Mouse (Mus musculus): ENCODE measurements at regions not wholly inside any gene's neighbourhood (a gene's known extent, or its start where the extent isn't known, plus 50 kb on each side); places are given as distances from the start of the nearest gene placed in this dataset.

DNA sequence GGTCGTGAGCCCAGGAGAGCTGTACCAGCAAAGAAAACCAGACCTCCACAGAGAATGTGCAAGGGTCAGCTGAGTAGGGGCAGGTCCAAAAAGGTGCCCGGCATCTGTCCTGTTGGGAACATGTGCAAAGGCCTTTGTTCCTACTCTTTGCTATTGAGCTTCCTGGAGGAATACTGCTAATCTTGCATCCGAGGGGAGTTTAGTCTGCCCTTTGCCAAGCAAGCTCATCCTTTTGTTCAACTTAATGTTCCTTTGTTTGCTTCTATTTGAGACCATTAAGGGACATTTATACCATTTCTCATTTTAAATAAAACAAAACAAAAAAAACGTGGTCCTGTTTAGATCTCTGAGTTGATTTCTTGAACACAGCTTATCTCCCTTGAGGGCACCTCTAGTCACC is 166.6 kb downstream of the Dact1 start:
- DNase-seq = no peak
- intact Hi-C loops (cut with DNase I) = no loop called here

DNA sequence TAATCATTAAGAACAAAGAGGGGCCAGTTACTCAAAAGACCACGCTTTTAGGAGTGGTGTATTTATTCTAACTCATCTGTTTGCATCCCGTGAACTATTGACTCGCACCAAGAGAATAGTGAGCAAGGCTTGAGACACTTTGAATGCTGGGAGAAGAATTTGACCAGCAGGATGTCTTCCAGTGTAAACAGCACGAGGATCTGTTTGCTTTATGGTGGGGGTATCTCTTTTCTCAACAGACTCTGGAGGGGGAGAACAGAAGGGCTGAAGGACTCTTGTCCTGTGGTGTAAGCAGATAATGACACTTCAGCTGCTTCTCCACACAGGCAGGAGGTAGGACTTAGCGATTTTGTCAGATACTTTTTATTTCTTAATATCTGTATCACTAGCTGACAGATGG is 168.0 kb downstream of the Dact1 start:
- intact Hi-C loops (cut with DNase I) = no loop called here
- DNase-seq = no peak

DNA sequence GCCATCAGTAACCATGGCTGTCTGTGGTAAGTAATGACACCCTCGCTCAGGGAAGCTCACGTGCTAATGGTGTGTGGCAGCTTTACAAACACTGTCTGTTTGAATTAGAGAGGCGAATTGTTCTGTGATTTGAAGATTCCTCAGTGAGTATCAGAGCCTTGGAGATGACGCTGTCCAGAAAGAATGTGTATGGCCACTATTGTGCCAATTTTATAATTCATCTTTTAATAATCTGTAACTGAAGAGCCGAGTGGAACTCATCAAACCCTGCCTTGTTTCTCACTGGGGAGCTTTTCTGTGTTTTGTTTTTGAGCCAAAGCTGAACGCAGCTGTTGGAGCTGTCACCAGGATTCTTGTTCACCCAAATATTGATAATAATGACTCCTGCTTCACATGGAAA is 171.7 kb downstream of the Dact1 start:
- DNase-seq = no peak
- intact Hi-C loops (cut with DNase I) = no loop called here

DNA sequence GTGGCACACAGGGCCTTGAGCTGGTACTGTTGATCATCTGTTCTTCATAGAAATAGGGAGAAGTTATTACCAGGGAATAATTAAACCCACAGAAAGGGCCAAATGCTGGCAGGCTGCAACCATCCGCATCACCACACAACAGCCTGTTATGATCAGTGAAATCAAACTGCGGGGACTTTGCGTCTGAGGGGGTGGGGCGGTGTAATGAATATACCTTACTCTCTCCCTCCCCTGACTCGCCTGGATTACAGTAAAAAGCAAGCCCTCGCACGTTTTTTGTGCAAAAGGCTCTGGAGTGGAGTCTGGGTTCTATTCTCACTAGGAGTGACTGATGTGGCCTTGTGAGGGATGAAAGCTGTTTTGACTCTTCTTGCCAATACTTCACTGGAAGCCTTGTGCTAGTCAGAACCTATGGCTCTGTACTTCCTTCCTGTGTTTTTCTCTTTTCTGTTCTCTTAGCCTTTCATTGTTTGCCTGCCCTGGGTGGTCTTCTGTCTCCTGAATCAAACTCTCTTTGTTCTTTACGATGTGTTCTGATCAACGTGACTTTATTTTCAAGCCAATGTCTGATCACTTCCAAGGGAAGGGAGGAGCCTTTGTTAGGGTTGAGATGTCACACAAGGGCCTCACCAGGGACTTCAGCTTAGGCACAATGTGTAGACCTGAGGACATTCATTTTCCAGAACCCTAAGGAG is 172.4 kb downstream of the Dact1 start:
- intact Hi-C loops (cut with DNase I) = no loop called here
- DNase-seq = peak in 1 of 2 experiments; percentile 19

DNA sequence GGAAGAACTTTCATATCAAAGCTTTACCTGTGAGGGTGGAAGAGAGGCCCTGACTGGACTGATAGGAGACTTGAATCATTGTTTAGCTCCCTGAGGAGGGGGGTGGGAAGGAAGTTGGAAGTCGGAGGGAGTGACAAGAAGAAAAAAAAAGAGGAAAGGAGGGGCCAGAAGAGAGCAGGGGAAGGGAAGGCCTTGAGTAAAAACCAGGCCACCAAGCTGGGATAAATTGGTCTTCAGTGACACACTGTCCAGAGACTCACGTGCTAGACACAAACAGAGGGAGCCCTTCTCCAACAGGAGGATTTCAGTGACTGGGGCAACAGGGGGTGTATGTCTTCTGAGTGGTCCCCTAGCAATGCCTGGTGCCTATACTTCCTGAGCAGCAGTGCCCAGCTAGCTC is 172.9 kb downstream of the Dact1 start:
- no peak for DNase-seq
- intact Hi-C loops (cut with DNase I) = no loop called here

DNA sequence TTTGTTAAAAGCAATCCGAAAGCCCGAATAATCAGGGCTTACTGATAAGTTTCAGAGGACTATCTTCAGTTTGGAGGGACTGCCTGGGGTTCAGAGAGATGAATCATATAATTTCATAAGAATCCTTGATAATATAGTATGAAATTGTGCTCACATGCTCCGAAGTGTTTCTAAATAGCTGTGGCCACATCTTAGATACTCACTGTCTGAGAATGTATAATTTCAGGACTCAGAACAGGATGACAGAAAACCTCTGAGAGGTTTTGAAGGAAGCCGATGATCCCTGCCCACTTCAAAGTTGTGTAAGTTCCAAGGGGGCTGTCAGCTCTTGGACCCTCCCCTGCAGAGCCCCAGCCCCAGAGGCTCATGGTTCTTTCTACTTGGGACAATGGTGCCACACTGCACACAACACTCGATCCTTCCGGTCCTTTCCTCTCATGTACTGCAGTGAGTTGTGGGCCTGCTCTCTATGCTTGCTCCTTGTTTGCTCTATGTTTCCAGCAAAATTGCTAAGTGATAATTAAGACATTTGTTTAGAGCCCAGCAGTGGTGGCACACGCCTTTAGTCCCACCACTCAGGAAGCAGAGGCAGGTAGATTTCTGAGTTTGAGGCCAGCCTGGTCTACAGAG is 174.0 kb downstream of the Dact1 start:
- DNase-seq = no peak
- intact Hi-C loops (cut with DNase I) = no loop called here

DNA sequence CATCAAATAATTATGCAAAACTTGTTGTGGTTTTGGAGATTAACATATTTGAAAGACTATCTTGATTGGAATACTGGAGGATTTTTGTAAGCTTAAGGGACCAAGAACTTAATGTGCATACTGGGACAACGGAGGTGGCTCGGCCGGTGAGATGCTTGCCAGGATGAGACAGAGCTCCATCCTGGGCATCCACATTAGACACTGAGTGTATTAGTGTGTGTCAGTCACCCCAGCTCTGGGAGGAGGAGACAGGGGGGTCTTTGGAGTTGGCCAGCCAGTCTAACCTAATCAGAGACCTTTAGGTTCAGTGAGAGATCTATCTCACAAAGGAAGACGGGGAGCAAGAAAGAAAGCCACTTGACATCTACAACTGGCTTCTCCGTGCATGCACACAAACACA is 174.6 kb downstream of the Dact1 start:
- intact Hi-C loops (cut with DNase I) = no loop called here
- no peak for DNase-seq

DNA sequence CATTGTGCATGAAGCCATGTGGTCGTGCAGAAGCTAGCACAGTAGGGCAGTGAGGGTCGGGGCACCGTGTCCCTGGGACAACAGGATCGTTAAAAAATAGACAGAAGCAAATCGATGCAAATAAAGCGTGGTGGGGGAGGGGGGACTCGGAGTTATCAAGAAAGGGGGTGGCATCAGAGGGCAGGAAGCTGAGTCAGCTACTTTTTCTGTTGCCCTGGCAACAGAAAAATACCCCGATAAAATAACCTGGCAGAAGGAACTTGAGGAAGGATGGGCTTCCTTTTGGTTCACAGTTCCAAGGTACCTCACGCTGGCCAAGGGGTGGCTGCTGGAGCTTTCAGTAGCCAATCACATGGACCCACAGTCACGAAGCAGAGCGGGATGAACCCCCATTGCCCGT is 176.4 kb downstream of the Dact1 start:
- no peak for DNase-seq
- intact Hi-C loops (cut with DNase I) = no loop called here

DNA sequence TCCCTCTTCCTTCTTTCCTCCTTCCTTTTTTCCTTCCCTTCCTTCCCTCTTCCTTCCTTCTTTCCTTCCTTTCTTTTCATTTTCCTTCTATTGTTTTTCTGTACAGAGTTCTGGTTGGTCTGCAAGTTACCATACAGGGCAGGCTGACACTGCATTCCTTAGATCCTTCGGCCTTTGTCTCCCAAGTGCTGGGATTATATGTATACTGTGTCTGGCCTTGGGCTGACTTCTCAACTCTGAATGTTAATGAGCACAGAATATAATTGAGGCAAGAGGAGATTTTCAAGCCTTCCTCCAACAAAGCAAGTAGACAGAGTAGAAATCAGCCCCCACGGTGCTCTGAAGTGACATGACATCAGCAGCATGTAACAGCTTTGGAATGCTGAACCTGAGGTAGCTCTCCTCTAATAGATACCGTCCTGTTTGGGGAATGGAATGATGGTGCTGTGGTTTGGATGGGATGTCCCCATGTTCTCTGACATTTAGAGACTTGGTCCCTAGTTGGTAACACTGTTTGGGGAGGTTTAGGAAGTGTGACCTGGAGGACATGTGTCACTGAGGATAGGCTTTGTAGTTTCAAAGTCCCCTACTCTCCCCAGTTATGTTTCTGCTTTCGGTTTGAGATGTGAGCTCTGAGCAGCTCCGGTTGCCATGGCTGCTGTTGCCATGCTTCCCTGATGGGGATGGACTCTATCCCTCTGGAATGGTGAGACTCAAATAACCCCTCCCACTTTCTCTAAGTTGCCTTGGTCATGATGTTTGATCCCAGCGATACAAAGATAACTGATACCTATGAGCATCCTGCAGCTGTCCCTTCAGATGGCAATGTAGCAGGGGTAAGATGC is 178.1 kb downstream of the Dact1 start:
- no peak for DNase-seq
- intact Hi-C loops (cut with DNase I) = no loop called here

DNA sequence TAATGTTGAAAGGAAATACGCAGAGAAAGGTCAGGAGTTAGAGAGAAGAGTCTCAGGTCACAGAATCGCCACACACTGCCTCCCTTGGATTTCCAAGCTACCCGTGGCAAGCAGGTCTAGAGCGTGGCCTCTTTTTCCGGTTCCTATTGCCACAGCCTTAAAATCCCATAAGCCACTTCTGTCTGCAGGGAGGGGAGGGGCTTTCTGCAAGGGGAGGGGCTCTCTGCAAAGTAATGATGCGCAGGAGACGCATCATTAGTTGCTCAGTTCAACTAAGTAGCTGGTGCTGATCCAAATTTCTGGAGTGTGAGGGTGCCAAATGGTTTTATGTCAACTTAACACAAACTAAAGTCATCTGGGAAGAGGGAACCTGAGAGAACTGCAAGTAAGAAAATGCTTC is 179.6 kb downstream of the Dact1 start:
- DNase-seq = no peak
- intact Hi-C loops (cut with DNase I) = no loop called here

DNA sequence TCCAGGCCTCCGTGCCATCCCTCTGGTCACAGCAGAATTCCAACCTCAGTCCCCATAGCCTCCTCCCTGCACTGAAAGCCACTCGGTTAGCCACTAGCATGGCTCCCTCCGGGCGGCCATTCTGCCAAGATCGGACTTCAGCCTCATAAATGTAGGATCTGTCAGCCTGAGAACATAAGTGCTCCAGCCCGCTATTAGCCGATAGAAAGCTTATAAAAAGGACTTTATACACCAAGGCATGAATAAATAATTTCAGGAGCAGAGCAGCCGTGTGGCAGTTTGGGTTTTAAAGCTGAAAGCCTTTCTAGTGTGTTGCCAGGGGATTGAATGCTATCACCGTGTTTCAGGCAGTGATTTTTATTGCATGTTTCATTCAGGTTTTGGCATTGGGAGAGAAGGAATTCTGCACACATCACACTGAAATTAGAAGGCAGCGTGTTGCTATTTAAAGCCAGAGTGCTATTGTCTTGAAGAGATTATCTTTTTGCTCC is 185.2 kb downstream of the Dact1 start:
- no peak for DNase-seq
- intact Hi-C loops (cut with DNase I) = loop anchor here (5.0 kb wide), 1 partner anchor 298 kb away; no protein-coding TSS in a partner anchor

DNA sequence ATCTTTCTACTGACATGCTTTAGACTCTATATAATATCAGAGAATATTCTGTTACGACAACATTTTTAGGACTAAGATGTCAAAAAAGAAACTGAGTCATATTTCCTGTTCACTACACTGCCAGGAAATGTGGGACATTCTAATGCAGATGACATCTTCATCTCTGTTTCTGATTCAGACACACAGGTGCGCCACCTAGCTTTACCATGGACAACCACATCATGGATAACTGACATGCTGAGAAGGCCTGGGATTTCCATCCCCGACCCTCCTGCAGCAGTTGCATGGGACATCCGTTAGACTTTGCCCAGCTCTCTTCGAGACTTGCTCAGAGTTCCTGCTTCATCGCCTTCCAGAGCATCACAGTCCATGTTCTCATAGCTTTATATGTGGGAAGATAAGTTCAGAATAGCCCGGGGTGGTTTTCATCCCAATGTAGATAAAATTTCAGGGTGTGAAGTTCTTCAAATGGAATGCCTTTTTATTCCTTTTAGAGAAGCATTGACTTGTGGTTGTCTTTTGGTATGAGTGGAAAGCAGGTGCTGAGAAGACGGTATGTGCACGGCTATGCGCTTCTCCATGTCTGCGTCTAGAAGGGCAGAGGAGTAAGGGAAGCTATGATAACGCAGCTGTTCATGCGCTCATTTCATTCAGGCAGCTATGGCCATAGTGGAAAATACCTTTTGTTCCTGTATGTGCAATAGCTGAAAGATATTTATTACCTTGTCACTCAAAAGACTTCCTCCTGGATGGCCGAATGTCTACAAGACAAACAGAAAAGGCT is 188.8 kb downstream of the Dact1 start:
- intact Hi-C loops (cut with DNase I) = loop anchor here (1.0 to 5.0 kb wide), 2 partner anchors 187 to 301 kb away; no protein-coding TSS in a partner anchor

DNA sequence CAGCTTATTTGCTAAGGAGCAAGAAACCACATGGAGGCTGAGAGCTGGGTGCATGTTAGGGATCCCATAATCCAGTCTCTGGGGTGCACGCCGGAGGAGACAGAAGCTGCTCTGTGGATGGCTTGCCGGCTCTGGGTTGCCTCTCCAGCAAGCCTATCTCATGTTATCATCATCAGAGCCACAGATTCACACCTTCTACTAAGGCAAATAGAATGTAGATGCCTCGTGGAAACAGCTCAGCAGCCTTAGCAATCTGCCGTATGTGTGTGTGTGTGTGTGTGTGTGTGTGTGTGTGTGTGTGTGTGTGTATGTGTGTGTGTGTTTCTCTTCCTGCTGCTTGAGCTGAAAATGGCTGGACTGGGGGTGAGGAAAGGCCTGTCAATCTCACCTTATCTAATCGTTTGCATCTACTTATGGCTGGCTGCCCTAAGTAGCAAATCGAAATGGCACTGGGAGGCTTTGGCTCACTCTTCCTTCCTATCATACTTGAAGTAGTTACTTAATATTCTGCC is 191.7 kb downstream of the Dact1 start:
- DNase-seq = no peak
- intact Hi-C loops (cut with DNase I) = no loop called here

More for the DNA sequence above, 188.8 kb downstream of the Dact1 start:
- DNase-seq = peak in 1 of 2 experiments; percentile 5

DNA sequence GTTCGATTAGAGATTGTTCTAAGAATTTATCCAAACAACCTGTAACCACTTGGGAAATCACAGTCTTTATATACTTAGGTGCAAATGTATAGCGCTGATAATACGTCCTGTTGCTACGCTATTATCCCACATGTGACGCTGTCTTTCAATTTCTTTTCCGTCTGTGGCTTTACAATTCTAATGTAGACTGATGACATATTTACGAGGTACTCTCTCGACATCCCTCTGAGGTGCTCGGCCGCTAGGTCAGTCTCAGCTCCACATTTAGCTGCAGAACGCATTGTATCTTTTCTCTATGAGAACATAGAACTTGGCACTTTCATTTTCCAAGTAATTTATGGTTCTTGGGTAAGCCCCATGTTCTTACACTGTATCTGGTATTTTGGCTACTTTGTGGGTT is 193.6 kb downstream of the Dact1 start:
- no peak for DNase-seq
- intact Hi-C loops (cut with DNase I) = no loop called here

DNA sequence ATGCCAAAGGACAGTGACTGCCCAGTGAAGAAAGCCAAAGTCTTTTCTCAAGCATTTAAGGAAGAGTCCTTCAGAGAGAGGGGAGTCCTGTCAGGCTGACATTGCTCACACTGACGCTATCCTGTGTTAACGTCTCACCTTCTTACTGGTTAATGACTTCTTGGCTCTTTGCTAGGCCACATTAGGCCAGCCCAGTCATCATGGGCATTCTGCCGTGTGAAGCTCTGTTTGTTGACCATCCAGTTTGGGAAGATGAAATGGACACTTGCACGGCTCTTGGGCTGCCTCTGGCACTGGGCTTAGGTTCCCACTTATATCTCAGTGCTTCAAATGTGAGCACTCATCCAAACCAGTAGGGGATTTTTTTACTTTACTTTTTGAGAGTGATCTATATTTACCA is 196.5 kb downstream of the Dact1 start:
- no peak for DNase-seq
- intact Hi-C loops (cut with DNase I) = no loop called here

DNA sequence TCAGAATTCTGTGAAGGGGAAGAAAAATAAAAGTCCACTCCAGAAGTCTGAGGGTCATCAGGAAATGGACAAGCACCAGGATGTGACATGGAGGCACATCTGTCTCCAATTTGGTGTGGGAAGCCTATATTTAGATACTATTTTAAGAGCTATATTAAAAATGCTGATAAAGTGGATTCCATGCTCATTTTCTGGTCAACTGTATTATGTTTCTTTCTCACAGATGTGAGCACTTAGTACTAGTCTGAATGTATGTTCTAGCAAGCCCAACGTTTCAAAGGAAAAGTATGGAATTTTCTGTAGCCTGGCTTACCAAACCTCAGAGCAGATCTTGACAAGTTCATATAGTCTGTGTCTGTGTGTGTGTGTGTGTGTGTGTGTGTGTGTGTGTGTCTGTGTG is 197.0 kb downstream of the Dact1 start:
- intact Hi-C loops (cut with DNase I) = no loop called here
- no peak for DNase-seq

DNA sequence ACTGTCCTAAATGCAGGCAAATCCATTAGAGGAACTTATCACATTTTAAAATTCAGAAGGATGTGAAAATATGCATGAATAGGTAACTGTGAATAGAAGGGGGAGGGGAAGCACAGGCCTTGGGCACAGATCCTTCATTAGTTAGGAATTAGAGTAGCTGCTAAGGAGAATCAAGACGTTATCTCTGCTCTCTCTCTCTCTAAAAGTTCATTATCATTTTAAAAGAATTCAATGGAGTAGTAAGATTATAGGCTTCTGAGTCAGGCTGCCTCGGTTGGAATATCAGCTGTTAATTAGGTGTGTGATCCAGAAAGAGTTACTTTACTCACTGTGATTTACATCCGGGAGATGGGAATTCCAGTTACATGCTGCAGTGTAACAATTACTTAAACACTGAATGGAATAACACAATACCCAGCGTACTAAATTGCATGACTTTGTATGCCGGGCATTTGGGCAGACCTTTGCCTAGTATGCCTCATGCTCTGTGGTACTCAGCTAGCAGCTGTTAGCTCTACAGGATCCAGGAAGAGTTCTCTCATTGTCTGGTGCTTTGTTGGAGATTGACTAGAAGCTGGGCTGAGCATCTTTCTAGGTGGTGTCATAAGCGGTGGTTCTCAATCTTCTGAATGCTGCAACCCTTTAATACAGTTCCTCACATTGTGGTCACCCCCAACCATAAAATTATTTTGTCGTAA is 203.4 kb downstream of the Dact1 start:
- DNase-seq = no peak
- intact Hi-C loops (cut with DNase I) = no loop called here

DNA sequence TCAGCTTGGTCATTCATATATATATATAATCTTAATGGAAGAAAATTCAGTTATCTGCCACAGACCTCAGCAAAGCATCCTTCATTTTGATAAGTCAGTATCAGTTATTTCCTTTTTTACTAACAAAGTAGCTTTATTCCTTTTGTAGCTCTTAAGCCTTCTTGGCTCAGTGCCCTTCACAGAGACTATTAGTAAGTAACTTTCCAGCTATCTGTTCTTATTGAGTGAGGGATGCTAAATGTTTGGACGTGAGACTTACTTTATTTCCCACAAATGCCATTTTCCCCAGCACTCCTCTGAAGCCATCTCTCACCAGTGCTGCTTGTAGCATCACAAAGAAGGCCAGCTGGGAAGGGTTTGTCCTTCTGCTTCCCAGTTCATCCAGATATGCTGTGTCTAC is 209.8 kb downstream of the Dact1 start:
- DNase-seq = no peak
- intact Hi-C loops (cut with DNase I) = no loop called here

DNA sequence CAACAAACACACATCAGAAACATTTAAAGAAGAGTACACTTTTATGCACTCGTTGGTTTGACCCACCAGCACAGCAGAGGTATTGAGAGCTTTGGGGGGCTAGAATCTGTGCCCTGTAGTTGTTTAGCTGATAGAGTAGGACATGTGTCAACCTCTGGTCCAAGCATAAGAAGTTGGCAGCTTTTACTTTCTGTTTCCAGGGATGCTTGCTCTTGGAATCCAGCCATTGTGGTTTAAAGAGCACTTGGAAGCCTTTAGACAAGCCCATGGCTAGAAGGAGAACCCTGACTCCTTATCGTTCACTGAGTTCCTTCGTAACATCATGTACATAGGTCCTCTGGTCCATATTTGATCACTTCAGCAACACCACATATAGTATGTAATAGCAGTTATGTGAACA is 212.3 kb downstream of the Dact1 start:
- intact Hi-C loops (cut with DNase I) = no loop called here
- no peak for DNase-seq

DNA sequence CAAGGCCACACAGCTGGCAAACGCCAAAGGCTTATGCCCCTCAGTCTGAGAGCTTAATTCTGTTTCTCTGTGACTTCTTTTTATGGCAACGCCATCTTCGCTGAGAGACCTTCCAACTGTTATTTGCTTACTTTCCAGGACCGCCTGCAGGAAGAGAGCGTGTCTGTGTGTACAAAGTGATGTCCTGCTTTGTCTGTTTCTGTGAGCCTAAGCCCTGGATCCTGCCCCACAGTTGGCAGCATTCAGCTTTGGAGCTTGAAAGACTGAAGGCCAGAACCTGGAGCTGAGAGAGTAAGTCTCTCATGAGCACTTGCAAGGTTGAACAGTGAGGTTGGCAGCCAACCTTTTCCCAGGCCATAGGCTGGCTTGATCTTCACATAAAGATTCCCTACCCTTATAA is 212.8 kb downstream of the Dact1 start:
- DNase-seq = no peak
- intact Hi-C loops (cut with DNase I) = no loop called here
